Mouse (Mus musculus): ENCODE measurements at regions not wholly inside any gene's neighbourhood (a gene's known extent, or its start where the extent isn't known, plus 50 kb on each side); places are given as distances from the start of the nearest gene placed in this dataset.

- H3K27me3 ChIP-seq (replicated peaks) = peaks cover 14% of the 10 kb centered on the region
- dilution Hi-C loops (cut with MboI; ENCODE audit: extremely low pct_ligation_motif_present, extremely low pct_unique_long_range_greater_than_20kb, low sequenced_read_pairs) (no loop called here), in situ Hi-C loops (cut with MboI; ENCODE audit: low pct_ligation_motif_present, low pct_unique_long_range_greater_than_20kb, low sequenced_read_pairs) (no loop called here)
- H3K4me2 ChIP-seq (ENCODE audit: insufficient read depth, low read depth, poor library complexity, severe bottlenecking) = no peak overlapping the region
- no peak overlapping the region for H3K9ac ChIP-seq (ENCODE audit: insufficient read depth, low read depth)
- no peak for DNase-seq (ENCODE audit: extremely low read depth)
- H3K4me3 ChIP-seq (replicated peaks in 1 of 3; ENCODE audit: low read depth in 2 of 3, low read length in 2 of 3, poor library complexity in 1 of 3) = no peak overlapping the region
- TF ChIP-seq TCF12 (IDR thresholded peaks at IDR 0.05; ENCODE audit: low read depth, low read length) = no peak
- no peak for TF ChIP-seq CHD2 (IDR thresholded peaks at IDR 0.05; ENCODE audit: low read length)
- no peak for TF ChIP-seq USF2 (conservative IDR thresholded peaks at IDR 0.05; ENCODE audit: low read depth, low read length)
- no peak for TF ChIP-seq MEF2A (IDR thresholded peaks at IDR 0.05; ENCODE audit: borderline replicate concordance, low read depth, low read length)
- TF ChIP-seq KAT2A (IDR thresholded peaks at IDR 0.05; ENCODE audit: insufficient replicate concordance, low read length) = no peak
- TF ChIP-seq RAD21 (IDR thresholded peaks at IDR 0.05; ENCODE audit: low read depth, low read length) = no peak
- no peak for TF ChIP-seq RCOR1 (conservative IDR thresholded peaks at IDR 0.05; ENCODE audit: low read depth, low read length)
- no peak for TF ChIP-seq MAX (IDR thresholded peaks at IDR 0.05; ENCODE audit: low read length)
- TF ChIP-seq SMC3 (IDR thresholded peaks at IDR 0.05; ENCODE audit: low read depth, low read length) = no peak
- TF ChIP-seq ETS1 (conservative IDR thresholded peaks at IDR 0.05; ENCODE audit: low read depth, low read length) = no peak
- TF ChIP-seq UBTF (IDR thresholded peaks at IDR 0.05; ENCODE audit: low read depth, low read length) = no peak
- TF ChIP-seq JUN (IDR thresholded peaks at IDR 0.05; ENCODE audit: insufficient read depth, low read depth, low read length) = no peak
- TF ChIP-seq NRF1 (IDR thresholded peaks at IDR 0.05; ENCODE audit: low read depth, low read length) = no peak
- TF ChIP-seq CHD1 (IDR thresholded peaks at IDR 0.05; ENCODE audit: low read depth, low read length) = no peak
- no peak for TF ChIP-seq BHLHE40 (IDR thresholded peaks at IDR 0.05; ENCODE audit: low read depth, low read length)
- TF ChIP-seq MAFK (IDR thresholded peaks at IDR 0.05; ENCODE audit: insufficient replicate concordance, low read length) = no peak
- no peak for TF ChIP-seq PAX5 (IDR thresholded peaks at IDR 0.05; ENCODE audit: low read length)
- TF ChIP-seq MYC (IDR thresholded peaks at IDR 0.05; ENCODE audit: low read depth, low read length) = no peak
- TF ChIP-seq TBP (conservative IDR thresholded peaks at IDR 0.05; ENCODE audit: low read depth, low read length) = no peak
- TF ChIP-seq E2F4 (IDR thresholded peaks at IDR 0.05; ENCODE audit: insufficient replicate concordance, low read depth, low read length) = no peak
- no peaks in the 10 kb centered on the region for H3K9me3 ChIP-seq (replicated peaks; ENCODE audit: low read length)
- no peak overlapping the region for H3K27ac ChIP-seq (ENCODE audit: insufficient read depth, low read depth)
- no peaks in the 10 kb centered on the region for H3K36me3 ChIP-seq (replicated peaks in 1 of 2; ENCODE audit: control insufficient read depth in 1 of 2, insufficient read depth in 1 of 2, low read length in 1 of 2)
- no peaks in the 10 kb centered on the region for H3K79me2 ChIP-seq (replicated peaks; ENCODE audit: control insufficient read depth, extremely low read depth, insufficient read depth, poor library complexity, severe bottlenecking)
- peaks cover 0 to 11% of the 10 kb centered on the region in 2 experiments; a peak in 2 of 4 replicates for H3K4me1 ChIP-seq (ENCODE audit: control insufficient read depth in 1 of 2, insufficient read depth in 2 of 2)
These were observed 325.0 kb downstream of the Tns1 start for GRCm38 (mm10) chr1:73799246-73799645.

GRCm38 (mm10) chr1:73797858-73798257, 326.4 kb downstream of the Tns1 start:
- Histone ChIP-seq H3K4me2 (ENCODE audit: insufficient read depth, low read depth, poor library complexity, severe bottlenecking) (no peak overlapping the region), H3K27ac (ENCODE audit: insufficient read depth, low read depth) (no peak overlapping the region), H3K4me3 (replicated peaks in 1 of 3; ENCODE audit: low read depth in 2 of 3, low read length in 2 of 3, poor library complexity in 1 of 3) (no peak overlapping the region), H3K79me2 (replicated peaks; ENCODE audit: control insufficient read depth, extremely low read depth, insufficient read depth, poor library complexity, severe bottlenecking) (no peaks in the 10 kb centered on the region), H3K4me1 (ENCODE audit: control insufficient read depth in 1 of 2, insufficient read depth in 2 of 2) (peaks cover 8 to 24% of the 10 kb centered on the region in 2 experiments), H3K9me3 (replicated peaks; ENCODE audit: low read length) (no peaks in the 10 kb centered on the region), H3K27me3 (replicated peaks) (peaks cover 14% of the 10 kb centered on the region), H3K36me3 (replicated peaks in 1 of 2; ENCODE audit: control insufficient read depth in 1 of 2, insufficient read depth in 1 of 2, low read length in 1 of 2) (no peaks in the 10 kb centered on the region), H3K9ac (ENCODE audit: insufficient read depth, low read depth) (no peak overlapping the region)
- in situ Hi-C loops (cut with MboI; ENCODE audit: low pct_ligation_motif_present, low pct_unique_long_range_greater_than_20kb, low sequenced_read_pairs) = no loop called here
- no peak for TF ChIP-seq MAFK (IDR thresholded peaks at IDR 0.05; ENCODE audit: insufficient replicate concordance, low read length)
- no peak for TF ChIP-seq GABPA (IDR thresholded peaks at IDR 0.05; ENCODE audit: insufficient replicate concordance, low read depth, low read length)
- TF ChIP-seq POLR2AphosphoS2 (IDR thresholded peaks at IDR 0.05; ENCODE audit: low read depth, low read length) = no peak
- no peak for TF ChIP-seq HCFC1 (IDR thresholded peaks at IDR 0.05; ENCODE audit: low read depth, low read length)
- no peak for TF ChIP-seq CTCF (conservative IDR thresholded peaks at IDR 0.05 in 1 of 2, IDR thresholded peaks at IDR 0.05 in 1 of 2; ENCODE audit: low read depth in 2 of 2, low read length in 2 of 2)
- no peak for TF ChIP-seq MAX (IDR thresholded peaks at IDR 0.05; ENCODE audit: low read length)
- no peak for TF ChIP-seq E2F4 (IDR thresholded peaks at IDR 0.05; ENCODE audit: insufficient replicate concordance, low read depth, low read length)
- TF ChIP-seq MXI1 (IDR thresholded peaks at IDR 0.05; ENCODE audit: low read depth, low read length) = no peak
- TF ChIP-seq PAX5 (IDR thresholded peaks at IDR 0.05; ENCODE audit: low read length) = no peak
- no peak for TF ChIP-seq TBP (conservative IDR thresholded peaks at IDR 0.05; ENCODE audit: low read depth, low read length)
- TF ChIP-seq JUN (IDR thresholded peaks at IDR 0.05; ENCODE audit: insufficient read depth, low read depth, low read length) = no peak
- TF ChIP-seq UBTF (IDR thresholded peaks at IDR 0.05; ENCODE audit: low read depth, low read length) = no peak
- no peak for TF ChIP-seq ZKSCAN1 (IDR thresholded peaks at IDR 0.05; ENCODE audit: borderline replicate concordance, low read depth, low read length)
- TF ChIP-seq SIN3A (IDR thresholded peaks at IDR 0.05; ENCODE audit: low read length) = no peak
- TF ChIP-seq USF2 (conservative IDR thresholded peaks at IDR 0.05; ENCODE audit: low read depth, low read length) = no peak
- no peak for TF ChIP-seq MYC (IDR thresholded peaks at IDR 0.05; ENCODE audit: low read depth, low read length)
- dilution Hi-C loops (cut with MboI; ENCODE audit: extremely low pct_ligation_motif_present, extremely low pct_unique_long_range_greater_than_20kb, low sequenced_read_pairs) = no loop called here
- no peak for DNase-seq (ENCODE audit: extremely low read depth)
